10 mouse cellular contexts compared by ENCODE assay signal in genomic region chr11:116281671-116282070, GRCm38 (mm10). TPM values are rescaled to one million over a fixed set of nuclear protein-coding genes. Genes with fewer than 3 reads are reported as not detected.
DNase-seq lines count a peak whose midpoint lies in the region; ATAC-seq and TF ChIP-seq lines count a peak whose summit lies in the region.
"Had no signal": no experiment of that assay in that cellular context is flagged by ENCODE, and none has a peak within 500 bp of the region (broad histone marks: within the 10 kb centered on the region; RNA-seq: fewer than 3 reads in every experiment).

No protein-coding gene starts in this region.

- H3K9me3 ChIP-seq in heart, embryonic 11.5 days (replicated peaks; ENCODE audit: control insufficient read depth, low read length): no peaks in the 10 kb centered on the region
- H3K9me3 ChIP-seq in embryonic facial prominence, embryonic 12.5 days: no peaks in the 10 kb centered on the region
- H3K9me3 ChIP-seq in intestine, embryonic 16.5 days (ENCODE audit: control insufficient read depth, low read length): no peaks in the 10 kb centered on the region
- H3K9me3 ChIP-seq in midbrain, postnatal 0 days (ENCODE audit: low read length): no peaks in the 10 kb centered on the region

- H3K4me3 ChIP-seq in heart, embryonic 11.5 days (ENCODE audit: low read depth, low read length): peak overlapping the region; percentile 41
- H3K4me3 ChIP-seq in embryonic facial prominence, embryonic 12.5 days: peak overlapping the region; percentile 34
- H3K4me3 ChIP-seq in intestine, embryonic 16.5 days (ENCODE audit: low read length): peak overlapping the region; percentile 43
- peak overlapping the region; percentile 33 for H3K4me3 ChIP-seq in midbrain, postnatal 0 days (ENCODE audit: low read depth, low read length)
- no peak overlapping the region for H3K4me3 ChIP-seq in left cerebral cortex, adult 2 months

- H3K9ac ChIP-seq in heart, embryonic 11.5 days (ENCODE audit: low read depth, low read length): peak overlapping the region; percentile 46; the same call in 1 of the 2 replicates
- H3K9ac ChIP-seq in embryonic facial prominence, embryonic 12.5 days: peak overlapping the region; percentile 16; the same call in 1 of the 2 replicates
- peak overlapping the region; percentile 53 for H3K9ac ChIP-seq in intestine, embryonic 16.5 days (ENCODE audit: low read depth, low read length)
- peak overlapping the region; percentile 50 for H3K9ac ChIP-seq in midbrain, postnatal 0 days (replicated peaks; ENCODE audit: low read length, poor library complexity, severe bottlenecking)

- H3K4me1 ChIP-seq in heart, embryonic 11.5 days (ENCODE audit: control insufficient read depth, insufficient read depth, low read length): peaks cover 9% of the 10 kb centered on the region
- peaks cover 7% of the 10 kb centered on the region; the same call in 1 of the 2 replicates for H3K4me1 ChIP-seq in embryonic facial prominence, embryonic 12.5 days
- peaks cover 27% of the 10 kb centered on the region for H3K4me1 ChIP-seq in intestine, embryonic 16.5 days (ENCODE audit: control insufficient read depth, insufficient read depth, low read length)
- peaks cover 4% of the 10 kb centered on the region; the same call in 1 of the 2 replicates for H3K4me1 ChIP-seq in midbrain, postnatal 0 days (ENCODE audit: insufficient read depth, low read length)

- no peak for DNase-seq in heart, postnatal 4 days
- DNase-seq in midbrain, postnatal 0 days (ENCODE audit: low spot score): no peak
- no peak for DNase-seq in left cerebral cortex, adult 2 months (ENCODE audit: extremely low spot score in 1 of 2, low spot score in 2 of 2)
- DNase-seq in embryo, embryonic 10 days (ENCODE audit: low spot score): no peak
- DNase-seq in ovary, postnatal 10 days (ENCODE audit: low spot score): no peak
- DNase-seq: lung, adult 18-20 months had no signal

- intact Hi-C loops in left cerebral cortex, adult 2 months (cut with DNase I): no loop called here

- peaks cover 67% of the 10 kb centered on the region for H3K27me3 ChIP-seq in heart, embryonic 11.5 days (ENCODE audit: control insufficient read depth, insufficient read depth, low read length)
- H3K27me3 ChIP-seq in embryonic facial prominence, embryonic 12.5 days: peaks cover 66% of the 10 kb centered on the region
- peaks cover 50% of the 10 kb centered on the region for H3K27me3 ChIP-seq in intestine, embryonic 16.5 days (replicated peaks; ENCODE audit: control insufficient read depth, insufficient read depth, low read length)
- peaks cover 38% of the 10 kb centered on the region for H3K27me3 ChIP-seq in midbrain, postnatal 0 days (ENCODE audit: insufficient read depth, low read length)

- no peak for TF ChIP-seq CTCF in midbrain, postnatal 0 days (IDR thresholded peaks at IDR 0.05)
- TF ChIP-seq CTCF in left cerebral cortex, adult 2 months (IDR thresholded peaks at IDR 0.05): no peak

- ATAC-seq in heart, embryonic 11.5 days (replicated peaks; ENCODE audit: insufficient number of reproducible peaks, low FRiP score, low TSS enrichment): no peak
- ATAC-seq in embryonic facial prominence, embryonic 12.5 days (ENCODE audit: insufficient number of reproducible peaks, insufficient read depth, low FRiP score, low TSS enrichment): no peak
- ATAC-seq in intestine, embryonic 16.5 days: no peak
- no peak for ATAC-seq in midbrain, postnatal 0 days (ENCODE audit: low FRiP score)

- peak overlapping the region; percentile 68 for H3K4me2 ChIP-seq in heart, embryonic 11.5 days
- H3K4me2 ChIP-seq in embryonic facial prominence, embryonic 12.5 days (replicated peaks): peak overlapping the region; percentile 57
- H3K4me2 ChIP-seq in intestine, embryonic 16.5 days (ENCODE audit: low read depth, low read length): peak overlapping the region; percentile 56
- peak overlapping the region; percentile 53 for H3K4me2 ChIP-seq in midbrain, postnatal 0 days (ENCODE audit: low read depth, low read length, poor library complexity, severe bottlenecking)

- no peak overlapping the region for H3K27ac ChIP-seq in heart, embryonic 11.5 days (ENCODE audit: low read depth, low read length)
- H3K27ac ChIP-seq in embryonic facial prominence, embryonic 12.5 days: no peak overlapping the region
- H3K27ac ChIP-seq in intestine, embryonic 16.5 days (ENCODE audit: low read length): no peak overlapping the region
- H3K27ac ChIP-seq in midbrain, postnatal 0 days (ENCODE audit: low read depth, low read length): no peak overlapping the region
- no peak overlapping the region for H3K27ac ChIP-seq in left cerebral cortex, adult 2 months

- H3K36me3 ChIP-seq in heart, embryonic 11.5 days (ENCODE audit: control insufficient read depth, insufficient read depth, low read length): no peaks in the 10 kb centered on the region
- H3K36me3 ChIP-seq in embryonic facial prominence, embryonic 12.5 days: no peaks in the 10 kb centered on the region
- no peaks in the 10 kb centered on the region for H3K36me3 ChIP-seq in intestine, embryonic 16.5 days (ENCODE audit: control insufficient read depth, insufficient read depth, low read length)
- no peaks in the 10 kb centered on the region for H3K36me3 ChIP-seq in midbrain, postnatal 0 days (ENCODE audit: insufficient read depth, low read length)

- 2% methylated on average over 18 of the region's 18 CpGs for WGBS in heart, embryonic 11.5 days (ENCODE audit: insufficient replicate concordance)
- 2% methylated on average over 18 of the region's 18 CpGs for WGBS in embryonic facial prominence, embryonic 12.5 days
- 3% methylated on average over 18 of the region's 18 CpGs for WGBS in intestine, embryonic 16.5 days
- 1% methylated on average over 18 of the region's 18 CpGs for WGBS in midbrain, postnatal 0 days

RNA-seq across cellular contexts. Expression of gene Galr2, which starts 0.9 kb away (rescaled TPM):
- polyA plus RNA-seq in heart, embryonic 11.5 days (2014; fragmentation: Nextera tagmentation; extraction: Ambion mirVana): 0.16 TPM in 1 of 2 replicates, not detected in the other
- total RNA-seq in heart, postnatal 4 days (2021): not detected
- 0.47 and 0.56 TPM in 2 replicates for polyA plus RNA-seq in embryonic facial prominence, embryonic 12.5 days (2016; fragmentation: Nextera tagmentation; extraction: Ambion mirVana)
- 0.16 and 0.31 TPM in 2 replicates for polyA plus RNA-seq in intestine, embryonic 16.5 days (2015; fragmentation: Nextera tagmentation; extraction: Ambion mirVana)
- 0.47 TPM in 1 of 2 replicates, not detected in the other for total RNA-seq in midbrain, postnatal 0 days (2014; rRNA removed)
- 0.36 and 0.54 TPM in 2 replicates for polyA plus RNA-seq in midbrain, postnatal 0 days (2015; fragmentation: Nextera tagmentation; extraction: Ambion mirVana)
- not detected for total RNA-seq in left cerebral cortex, adult 2 months (2021)
- polyA plus RNA-seq: spleen, adult 2 months had no signal

RNA-seq across cellular contexts. Expression of gene Srp68, which starts 7.7 kb away (rescaled TPM):
- 61.5 and 61.9 TPM in 2 replicates for polyA plus RNA-seq in heart, embryonic 11.5 days (2014; fragmentation: Nextera tagmentation; extraction: Ambion mirVana)
- 10 to 100 TPM; 60.5 to 61.7 TPM for total RNA-seq in heart, postnatal 4 days (2021)
- 105 and 107 TPM in 2 replicates for polyA plus RNA-seq in embryonic facial prominence, embryonic 12.5 days (2016; fragmentation: Nextera tagmentation; extraction: Ambion mirVana)
- 90.9 and 94.8 TPM in 2 replicates for polyA plus RNA-seq in intestine, embryonic 16.5 days (2015; fragmentation: Nextera tagmentation; extraction: Ambion mirVana)
- 17.7 and 27.3 TPM in 2 replicates for total RNA-seq in midbrain, postnatal 0 days (2014; rRNA removed)
- 47.9 and 50.9 TPM in 2 replicates for polyA plus RNA-seq in midbrain, postnatal 0 days (2015; fragmentation: Nextera tagmentation; extraction: Ambion mirVana)
- 10 to 100 TPM; 70.5 to 75.4 TPM for total RNA-seq in left cerebral cortex, adult 2 months (2021)

RNA-seq across cellular contexts. Expression of gene Exoc7, which starts 25.4 kb away (rescaled TPM):
- polyA plus RNA-seq in heart, embryonic 11.5 days (2014; fragmentation: Nextera tagmentation; extraction: Ambion mirVana): 42.5 and 46.6 TPM in 2 replicates
- total RNA-seq in heart, postnatal 4 days (2021): 10 to 100 TPM; 54.0 to 62.6 TPM
- 78.8 and 83.9 TPM in 2 replicates for polyA plus RNA-seq in embryonic facial prominence, embryonic 12.5 days (2016; fragmentation: Nextera tagmentation; extraction: Ambion mirVana)
- polyA plus RNA-seq in intestine, embryonic 16.5 days (2015; fragmentation: Nextera tagmentation; extraction: Ambion mirVana): 52.5 and 54.6 TPM in 2 replicates
- total RNA-seq in midbrain, postnatal 0 days (2014; rRNA removed): 81.0 and 101 TPM in 2 replicates
- polyA plus RNA-seq in midbrain, postnatal 0 days (2015; fragmentation: Nextera tagmentation; extraction: Ambion mirVana): 144 and 149 TPM in 2 replicates
- 10 to 100 TPM; 89.8 to 98.5 TPM for total RNA-seq in left cerebral cortex, adult 2 months (2021)

RNA-seq across cellular contexts. Expression of gene Evpl, which starts 43.8 kb away (rescaled TPM):
- 0.26 and 0.31 TPM in 2 replicates for polyA plus RNA-seq in heart, embryonic 11.5 days (2014; fragmentation: Nextera tagmentation; extraction: Ambion mirVana)
- total RNA-seq in heart, postnatal 4 days (2021): 1 to 10 TPM; 1.2 to 1.6 TPM
- 2.9 and 3.1 TPM in 2 replicates for polyA plus RNA-seq in embryonic facial prominence, embryonic 12.5 days (2016; fragmentation: Nextera tagmentation; extraction: Ambion mirVana)
- polyA plus RNA-seq in intestine, embryonic 16.5 days (2015; fragmentation: Nextera tagmentation; extraction: Ambion mirVana): 1.9 and 2.5 TPM in 2 replicates
- total RNA-seq in midbrain, postnatal 0 days (2014; rRNA removed): 3.3 and 4.9 TPM in 2 replicates
- 1.9 and 2.3 TPM in 2 replicates for polyA plus RNA-seq in midbrain, postnatal 0 days (2015; fragmentation: Nextera tagmentation; extraction: Ambion mirVana)
- 1 to 10 TPM; 1.4 to 1.5 TPM for total RNA-seq in left cerebral cortex, adult 2 months (2021)

RNA-seq across cellular contexts. Expression of gene Foxj1, which starts 53.5 kb away (rescaled TPM):
- 0.07 TPM in 1 of 2 replicates, not detected in the other for polyA plus RNA-seq in heart, embryonic 11.5 days (2014; fragmentation: Nextera tagmentation; extraction: Ambion mirVana)
- total RNA-seq in heart, postnatal 4 days (2021): under 1 TPM in 1 of 2 experiments, not detected in 1; 0.23 TPM
- polyA plus RNA-seq in embryonic facial prominence, embryonic 12.5 days (2016; fragmentation: Nextera tagmentation; extraction: Ambion mirVana): 1.0 and 1.8 TPM in 2 replicates
- polyA plus RNA-seq in intestine, embryonic 16.5 days (2015; fragmentation: Nextera tagmentation; extraction: Ambion mirVana): 0.27 and 0.36 TPM in 2 replicates
- 24.1 and 37.5 TPM in 2 replicates for total RNA-seq in midbrain, postnatal 0 days (2014; rRNA removed)
- polyA plus RNA-seq in midbrain, postnatal 0 days (2015; fragmentation: Nextera tagmentation; extraction: Ambion mirVana): 9.6 and 12.1 TPM in 2 replicates
- 1 to 10 TPM; 4.2 to 4.4 TPM for total RNA-seq in left cerebral cortex, adult 2 months (2021)
